Mouse (Mus musculus) heart, adult 9 months (tissue): ENCODE data around the gene Rhox3f.
"Not testable (repeated sequence)": the region's sequence is repeated elsewhere in the genome, so short reads cannot be mapped to it uniquely, and the experiment has no call there.

Source experiments
- DNase-seq, 2 experiments: peaks; one replicate each; pipeline ENCODE4 v3.0.0; 2022; ENCODE audit warnings: low spot score in 2 of 2

Gene Rhox3f

GRCm38 (mm10) chrX:37580692-37581091 is at the start of gene Rhox3f:
Rhox3f (plus strand) TSS chrX:37580992.
- not testable (repeated sequence) for DNase-seq

GRCm38 (mm10) chrX:37541719-37542118 is 39.1 kb upstream of the Rhox3f start, which contains the start of gene Rhox3e:
Rhox3e (plus strand) TSS chrX:37542019.
- not testable (repeated sequence) for DNase-seq

DNA sequence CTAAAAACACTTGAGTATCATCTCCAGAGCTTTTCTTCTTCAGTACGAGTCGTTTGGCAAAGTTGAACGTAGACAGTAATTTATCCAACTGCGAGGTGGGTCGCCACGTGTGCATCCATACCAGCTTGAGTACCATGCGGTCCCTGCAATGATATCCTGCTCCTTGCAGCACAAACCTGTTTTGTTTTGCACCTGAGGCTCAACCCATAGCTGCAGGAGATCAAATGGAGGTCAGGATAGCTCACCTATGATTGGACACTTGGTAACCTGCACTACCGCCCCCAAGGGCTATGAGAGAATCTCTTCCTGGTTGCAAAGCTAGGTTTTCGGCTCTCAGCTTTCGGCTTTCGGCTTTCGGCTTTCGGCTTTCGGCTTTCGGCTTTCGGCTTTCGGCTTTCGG is 23.7 kb upstream of the Rhox3f start, which contains the start of gene Rhox4e:
TSS of gene Rhox4e (plus strand) at position 301 of the 400 bp plus-strand sequence.
- not testable (repeated sequence) for DNase-seq

DNA sequence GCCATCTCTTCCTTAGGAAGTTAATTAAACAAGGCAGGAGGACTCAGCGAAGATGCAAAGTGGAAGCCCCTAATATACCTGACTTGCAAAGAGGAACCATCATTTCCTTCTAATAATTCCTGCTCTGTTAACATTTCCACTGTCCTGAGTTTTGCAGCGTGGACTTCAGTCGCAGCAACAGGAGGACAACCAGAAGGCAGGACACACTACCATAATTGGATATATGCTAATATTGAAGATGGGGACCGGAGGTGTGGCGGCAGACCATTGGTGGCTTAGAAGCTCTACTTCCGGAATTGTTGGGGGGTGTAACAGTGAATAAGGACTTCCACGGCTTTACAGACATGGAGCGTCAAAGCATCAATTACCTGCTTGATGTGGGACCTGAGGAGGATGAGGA is 9.7 kb upstream of the Rhox3f start, which contains the start of gene Rhox2f:
TSS of gene Rhox2f (plus strand) at position 301 of the 400 bp plus-strand sequence.
- not testable (repeated sequence) for DNase-seq

DNA sequence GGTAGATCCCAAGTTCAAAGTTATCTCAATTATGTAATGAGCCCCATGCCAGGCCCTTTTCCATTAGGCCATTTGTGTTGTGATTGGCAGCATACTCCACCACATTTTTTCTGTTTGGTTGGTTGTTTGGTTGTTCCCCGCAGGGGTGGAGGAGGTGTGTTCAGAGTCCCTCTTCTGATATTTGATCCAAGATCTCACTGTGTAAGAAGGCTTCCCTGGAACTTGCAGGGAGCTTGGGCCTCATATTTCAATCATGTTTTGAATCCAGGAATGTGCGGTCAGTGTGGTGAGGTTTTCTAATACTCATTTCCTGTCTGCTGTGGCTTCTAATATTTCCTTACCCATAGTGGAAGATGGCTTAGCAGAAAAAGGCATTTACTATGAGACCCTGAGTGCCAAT is 8.2 kb upstream of the Rhox3f start:
- not testable (repeated sequence) for DNase-seq

GRCm38 (mm10) chrX:37607604-37608003 is 26.8 kb downstream of the Rhox3f start, which contains the start of gene Rhox4f:
Rhox4f (minus strand) TSS chrX:37607704.
- DNase-seq, result not testable (repeated sequence)

DNA sequence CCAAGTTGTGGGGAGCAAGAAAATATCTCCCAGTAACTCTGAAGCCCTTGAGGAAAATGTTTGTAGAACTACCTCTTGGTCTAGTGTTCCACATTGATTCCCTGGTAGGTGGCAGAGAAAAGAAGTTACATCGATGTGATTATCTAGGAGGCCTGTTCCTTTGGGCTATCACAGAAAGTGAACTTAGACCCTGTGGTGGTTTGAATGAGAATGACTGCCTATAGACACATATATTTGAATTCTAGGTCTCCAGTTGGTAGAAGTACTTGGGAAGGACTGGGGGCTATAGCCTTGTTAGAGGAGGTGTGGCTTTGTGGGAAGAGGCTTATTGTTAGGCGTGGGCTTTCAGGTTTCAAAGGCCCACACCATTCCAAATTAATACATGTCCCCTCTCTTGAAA is 47.7 kb downstream of the Rhox3f start, which contains the start of gene Rhox3g:
TSS of gene Rhox3g (minus strand) at position 101 of the 400 bp plus-strand sequence.
- DNase-seq, result not testable (repeated sequence)
